Mouse (Mus musculus): ENCODE measurements at regions not wholly inside any gene's neighbourhood (a gene's known extent, or its start where the extent isn't known, plus 50 kb on each side); places are given as distances from the start of the nearest gene placed in this dataset.

GRCm38 (mm10) chr15:86566111-86566510 is 351.9 kb downstream of the Tbc1d22a start:
- no peak for DNase-seq (ENCODE audit: low spot score in 2 of 2)

GRCm38 (mm10) chr15:86574311-86574710 is 360.1 kb downstream of the Tbc1d22a start:
- DNase-seq (ENCODE audit: low spot score in 2 of 2) = no peak

- no peak for DNase-seq (ENCODE audit: low spot score in 2 of 2)
Observed at GRCm38 (mm10) chr15:86576666-86577065, 362.4 kb downstream of the Tbc1d22a start.

GRCm38 (mm10) chr15:86578689-86579088 is 364.4 kb downstream of the Tbc1d22a start:
- no peak for DNase-seq (ENCODE audit: low spot score in 2 of 2)

GRCm38 (mm10) chr15:86582240-86583090 is 368.2 kb downstream of the Tbc1d22a start:
- DNase-seq (ENCODE audit: low spot score in 2 of 2) = no peak

DNA sequence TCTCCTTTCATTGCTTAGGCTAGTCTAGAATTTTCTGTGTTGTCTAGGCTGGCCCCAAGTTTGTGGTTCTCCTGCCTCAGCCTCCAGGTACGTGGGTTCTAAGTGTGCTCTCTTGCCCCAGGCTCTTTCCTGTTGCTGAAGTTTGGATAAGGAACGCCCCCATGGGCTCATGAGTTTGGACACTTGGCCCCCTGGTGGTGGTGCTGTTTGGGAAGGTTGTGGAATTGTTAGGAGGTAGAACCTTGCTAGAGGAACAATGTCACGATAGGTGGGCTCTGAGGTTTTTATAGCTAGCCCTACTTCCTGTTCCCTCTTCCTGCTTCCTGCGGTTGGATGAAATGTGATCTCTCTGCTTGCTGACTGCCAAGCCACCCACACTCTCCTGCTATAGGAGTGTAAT is 371.5 kb downstream of the Tbc1d22a start:
- no peak for DNase-seq (ENCODE audit: low spot score in 2 of 2)

- DNase-seq (ENCODE audit: low spot score in 2 of 2) = no peak
Observed at GRCm38 (mm10) chr15:86587209-86587608, 372.9 kb downstream of the Tbc1d22a start.

DNA sequence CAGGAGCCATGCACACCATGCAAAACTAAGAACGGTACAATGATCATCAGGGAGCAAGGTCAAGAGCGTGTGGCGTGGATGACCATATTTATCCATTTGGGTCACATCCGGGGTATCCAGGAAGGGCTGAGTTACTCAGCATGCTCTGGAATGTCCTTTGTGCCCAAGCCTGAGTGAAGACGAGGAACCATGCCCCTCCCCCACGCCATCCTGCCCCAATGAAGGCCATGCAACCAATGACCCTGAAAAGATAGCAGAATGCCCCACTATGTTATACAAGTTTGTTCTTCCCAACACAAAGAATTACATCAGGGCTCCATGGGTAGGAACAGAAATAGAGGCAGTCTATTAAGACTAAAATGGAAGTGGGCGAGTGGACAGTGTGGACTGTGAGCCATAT is 375.8 kb downstream of the Tbc1d22a start:
- no peak for DNase-seq (ENCODE audit: low spot score in 2 of 2)

- no peak for DNase-seq (ENCODE audit: low spot score in 2 of 2)
Observed at GRCm38 (mm10) chr15:86590896-86591295, 376.6 kb downstream of the Tbc1d22a start.

DNA sequence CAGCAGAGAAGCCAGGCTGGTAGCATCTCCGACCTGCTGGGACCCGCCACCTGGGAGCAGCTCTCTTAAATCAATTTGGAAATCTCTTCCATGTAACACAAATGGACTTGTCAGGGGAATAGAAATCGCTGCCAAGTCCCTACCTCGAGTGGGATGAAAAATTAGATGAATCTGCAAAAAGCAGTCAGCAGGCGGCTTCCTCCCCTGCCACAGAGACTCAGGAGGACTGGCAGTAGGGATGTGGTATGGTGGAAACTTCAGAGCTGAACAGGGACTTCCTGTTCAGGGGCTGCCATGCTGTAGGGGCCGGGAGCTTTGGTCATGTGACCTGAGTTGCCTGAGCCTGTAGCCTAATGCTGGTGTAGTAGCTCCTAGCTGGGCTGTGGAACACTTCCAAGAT is 379.1 kb downstream of the Tbc1d22a start:
- DNase-seq (ENCODE audit: low spot score in 2 of 2) = no peak

- no peak for DNase-seq (ENCODE audit: low spot score in 2 of 2)
Observed at GRCm38 (mm10) chr15:86606411-86606810, 392.2 kb downstream of the Tbc1d22a start.

GRCm38 (mm10) chr15:86609692-86610091 is 395.4 kb downstream of the Tbc1d22a start:
- no peak for DNase-seq (ENCODE audit: low spot score in 2 of 2)

DNA sequence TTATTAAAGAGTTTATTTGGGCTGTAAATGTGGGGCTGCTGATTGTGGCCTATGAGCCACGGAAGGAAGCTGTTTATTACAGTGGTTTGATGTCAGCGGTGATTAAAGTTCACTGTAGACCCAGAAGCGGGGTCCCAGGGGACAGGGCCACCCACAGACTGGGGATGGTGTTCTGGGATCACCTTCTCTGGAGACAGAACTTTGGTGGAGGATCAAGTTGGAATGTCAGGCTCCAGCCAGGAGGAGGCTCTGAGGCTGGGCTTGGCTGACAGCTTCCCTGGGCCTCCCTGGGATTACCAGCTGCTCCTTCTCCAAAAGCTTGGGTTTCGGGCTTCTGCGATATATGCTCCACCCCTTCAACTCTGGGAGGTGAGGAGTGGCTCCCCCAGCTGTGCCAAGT is 417.1 kb downstream of the Tbc1d22a start:
- DNase-seq (ENCODE audit: low spot score in 2 of 2) = peak in 1 of 2 experiments; percentile 53

GRCm38 (mm10) chr15:86645244-86645643 is 431.0 kb downstream of the Tbc1d22a start:
- DNase-seq (ENCODE audit: low spot score in 2 of 2) = no peak

DNA sequence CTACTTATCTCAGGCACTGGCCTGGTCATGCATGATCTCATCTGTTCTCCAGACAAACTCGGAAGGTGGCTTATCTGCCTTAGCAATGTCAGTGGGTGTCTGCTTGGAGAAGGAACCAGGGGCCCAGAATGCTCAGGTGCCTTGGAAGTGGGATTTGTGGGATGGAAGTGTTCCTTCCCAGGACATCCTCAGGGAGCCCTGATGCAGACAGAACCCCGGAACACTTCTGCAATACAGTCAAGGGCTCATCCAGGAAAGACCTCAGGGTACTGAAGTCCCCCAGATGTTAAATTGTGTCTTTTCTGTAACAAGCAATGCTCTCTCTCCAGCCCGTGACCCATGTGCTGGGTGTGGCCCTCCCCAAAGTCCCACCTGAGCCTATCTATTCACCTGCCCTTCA is 433.9 kb downstream of the Tbc1d22a start:
- DNase-seq (ENCODE audit: low spot score in 2 of 2) = no peak

GRCm38 (mm10) chr15:86673096-86673520 is 458.8 kb downstream of the Tbc1d22a start:
- DNase-seq (ENCODE audit: low spot score in 2 of 2) = no peak

DNA sequence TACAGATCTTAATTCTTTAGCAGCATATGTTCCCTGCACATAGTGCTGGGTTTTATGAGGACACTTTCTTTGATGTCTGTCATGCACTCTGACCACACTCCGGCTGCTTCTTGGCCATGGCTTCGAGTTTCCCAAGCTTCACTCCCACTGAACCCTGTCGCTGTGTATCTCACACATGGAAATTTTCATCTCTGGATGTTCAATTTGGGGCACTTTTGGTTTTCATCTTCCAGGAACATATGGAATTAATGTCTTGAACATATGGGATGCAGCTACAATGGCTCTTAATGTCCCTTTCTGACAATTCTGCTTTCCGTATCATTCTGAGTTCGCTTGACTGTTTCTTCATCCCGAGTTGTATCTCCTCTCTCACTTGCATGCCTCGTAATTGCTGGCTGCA is 462.8 kb downstream of the Tbc1d22a start:
- no peak for DNase-seq (ENCODE audit: low spot score in 2 of 2)

- DNase-seq (ENCODE audit: low spot score in 2 of 2) = no peak
Observed at GRCm38 (mm10) chr15:86683081-86683480, 468.8 kb downstream of the Tbc1d22a start.

GRCm38 (mm10) chr15:86689694-86690093 is 475.4 kb downstream of the Tbc1d22a start:
- no peak for DNase-seq (ENCODE audit: low spot score in 2 of 2)

GRCm38 (mm10) chr15:86696806-86697205 is 482.5 kb downstream of the Tbc1d22a start:
- DNase-seq (ENCODE audit: low spot score in 2 of 2) = no peak

GRCm38 (mm10) chr15:86710429-86710828 is 496.2 kb downstream of the Tbc1d22a start:
- no peak for DNase-seq (ENCODE audit: low spot score in 2 of 2)

DNA sequence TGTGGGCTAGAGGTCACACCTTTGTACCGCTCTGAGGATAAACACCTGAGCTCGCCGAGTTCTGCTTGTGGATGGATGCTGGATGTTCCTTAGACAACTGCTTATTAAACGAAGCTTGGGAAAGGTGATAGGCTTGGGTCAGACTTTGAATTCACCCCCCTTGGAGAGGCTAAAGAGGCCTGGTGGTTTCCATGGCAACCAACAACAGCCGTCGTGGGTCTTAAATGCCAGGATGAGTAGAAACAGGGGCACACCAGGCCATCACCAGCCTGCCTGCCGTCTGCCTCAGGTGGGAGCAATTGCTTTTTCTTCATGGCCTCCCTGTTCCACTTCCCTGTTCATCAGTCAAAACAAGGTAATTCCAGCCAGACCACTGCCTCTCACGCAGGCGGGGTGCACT is 504.1 kb downstream of the Tbc1d22a start:
- DNase-seq (ENCODE audit: low spot score in 2 of 2) = no peak

- no peak for DNase-seq (ENCODE audit: low spot score in 2 of 2)
Observed at GRCm38 (mm10) chr15:86719088-86719487, 504.8 kb downstream of the Tbc1d22a start.

DNA sequence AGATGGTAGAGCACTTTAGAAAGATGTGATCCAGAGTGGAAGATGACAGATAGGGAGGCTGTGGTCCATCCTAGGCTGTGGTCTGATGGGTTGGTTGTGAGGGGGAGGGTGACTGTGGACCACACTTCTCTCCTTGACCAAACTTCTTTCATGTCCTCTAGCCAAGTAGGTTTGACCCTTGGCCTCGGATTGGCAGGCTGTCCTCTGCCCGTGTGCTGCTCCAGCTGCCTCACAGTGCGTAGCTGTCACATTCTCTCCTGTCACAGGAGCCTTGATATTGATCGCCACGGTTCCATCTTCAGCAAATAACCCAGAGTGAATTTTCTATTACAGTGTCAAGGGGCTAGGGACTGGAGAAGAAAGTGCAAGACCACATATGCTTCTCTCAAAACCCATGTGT is 506.9 kb downstream of the Tbc1d22a start:
- no peak for DNase-seq (ENCODE audit: low spot score in 2 of 2)
